Comparison of ENCODE assay signal across 8 mouse cellular contexts in the genomic region with DNA sequence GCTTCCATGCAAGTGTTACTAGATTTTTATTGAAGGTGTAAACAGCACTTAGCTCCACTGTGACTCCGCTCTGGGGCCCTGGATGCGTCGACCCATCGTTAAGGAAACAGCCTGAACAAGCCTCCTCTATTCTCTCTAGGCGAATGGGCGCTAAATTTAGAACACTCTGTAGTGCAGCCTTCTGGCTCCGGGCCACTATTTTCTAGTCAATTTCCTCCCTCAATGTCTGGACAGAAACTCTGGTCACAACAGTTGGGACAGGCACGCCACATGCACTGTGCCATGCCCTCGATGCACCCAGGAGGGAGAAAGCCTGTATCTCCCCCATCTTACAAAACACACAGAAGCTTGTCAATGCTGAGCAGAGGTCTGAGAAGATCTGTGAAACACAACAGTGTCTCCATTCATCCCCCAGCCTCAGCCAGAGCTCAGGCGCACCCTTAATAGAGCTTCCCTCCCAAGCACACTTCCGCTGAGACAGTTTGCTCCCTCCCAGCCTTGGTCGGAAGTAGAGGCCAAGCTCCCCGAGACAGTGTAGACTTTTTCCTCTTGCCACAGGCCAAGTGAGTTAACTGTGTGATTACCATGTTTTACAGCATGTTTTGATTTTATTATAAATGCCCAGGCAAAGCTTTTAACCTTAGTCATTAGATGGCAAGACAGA.
DNase-seq lines count a peak whose midpoint lies in the region; ATAC-seq and TF ChIP-seq lines count a peak whose summit lies in the region.

No protein-coding gene starts in this region.

- peak; percentile 72 for ATAC-seq in embryonic facial prominence, embryonic 14.5 days (ENCODE audit: low read depth)
- peak; percentile 64 for ATAC-seq in heart, embryonic 11.5 days (replicated peaks; ENCODE audit: insufficient number of reproducible peaks, low FRiP score, low TSS enrichment)
- peak; percentile 71; the same call in 1 of the 2 replicates for ATAC-seq in kidney, embryonic 14.5 days (ENCODE audit: low FRiP score, low TSS enrichment)
- peak; percentile 88 for ATAC-seq in lung, embryonic 14.5 days (ENCODE audit: insufficient read depth)
- ATAC-seq in stomach, embryonic 15.5 days (ENCODE audit: insufficient read depth, low FRiP score, low read depth): peak; percentile 78

- DNase-seq in retina, adult 2 months (ENCODE audit: low read depth, low spot score): peak; percentile 8
- DNase-seq in retina, embryonic 14.5 days (ENCODE audit: low spot score): no peak
- DNase-seq in embryonic facial prominence, embryonic 14.5 days (ENCODE audit: low spot score): peak; percentile 79
- peak; percentile 87 for DNase-seq in lung, embryonic 14.5 days
- DNase-seq in thymus, postnatal 0 days (ENCODE audit: low spot score): no peak

- H3K27me3 ChIP-seq in embryonic facial prominence, embryonic 14.5 days (replicated peaks; ENCODE audit: control insufficient read depth, insufficient read depth, low read length): no peaks in the 10 kb centered on the region
- H3K27me3 ChIP-seq in heart, embryonic 11.5 days (ENCODE audit: control insufficient read depth, insufficient read depth, low read length): no peaks in the 10 kb centered on the region
- H3K27me3 ChIP-seq in kidney, embryonic 14.5 days (ENCODE audit: control insufficient read depth, insufficient read depth, low read length): no peaks in the 10 kb centered on the region
- H3K27me3 ChIP-seq in lung, embryonic 14.5 days (ENCODE audit: insufficient read depth, low read length): no peaks in the 10 kb centered on the region
- H3K27me3 ChIP-seq in stomach, embryonic 15.5 days (replicated peaks): no peaks in the 10 kb centered on the region

- no peak overlapping the region for H3K4me3 ChIP-seq in embryonic facial prominence, embryonic 14.5 days (ENCODE audit: low read depth, low read length)
- no peak overlapping the region for H3K4me3 ChIP-seq in heart, embryonic 11.5 days (ENCODE audit: low read depth, low read length)
- H3K4me3 ChIP-seq in kidney, embryonic 14.5 days (ENCODE audit: low read length): no peak overlapping the region
- no peak overlapping the region for H3K4me3 ChIP-seq in lung, embryonic 14.5 days (ENCODE audit: low read depth, low read length)
- H3K4me3 ChIP-seq in stomach, embryonic 15.5 days (replicated peaks): no peak overlapping the region

- no peak overlapping the region for H3K9ac ChIP-seq in embryonic facial prominence, embryonic 14.5 days (ENCODE audit: low read depth, low read length)
- peak overlapping the region; percentile 16; the same call in 1 of the 2 replicates for H3K9ac ChIP-seq in heart, embryonic 11.5 days (ENCODE audit: low read depth, low read length)
- H3K9ac ChIP-seq in kidney, embryonic 14.5 days (ENCODE audit: low read depth, low read length): no peak overlapping the region
- no peak overlapping the region for H3K9ac ChIP-seq in lung, embryonic 14.5 days
- no peak overlapping the region for H3K9ac ChIP-seq in stomach, embryonic 15.5 days

- peak overlapping the region; percentile 11; the same call in 1 of the 2 replicates for H3K4me2 ChIP-seq in embryonic facial prominence, embryonic 14.5 days (ENCODE audit: low read depth, low read length)
- peak overlapping the region; percentile 44 for H3K4me2 ChIP-seq in heart, embryonic 11.5 days
- no peak overlapping the region for H3K4me2 ChIP-seq in kidney, embryonic 14.5 days (replicated peaks; ENCODE audit: low read depth, low read length)
- H3K4me2 ChIP-seq in lung, embryonic 14.5 days: peak overlapping the region; percentile 34
- H3K4me2 ChIP-seq in stomach, embryonic 15.5 days: no peak overlapping the region

- peaks cover 11% of the 10 kb centered on the region for H3K4me1 ChIP-seq in embryonic facial prominence, embryonic 14.5 days (ENCODE audit: control insufficient read depth, insufficient read depth, low read length)
- H3K4me1 ChIP-seq in heart, embryonic 11.5 days (ENCODE audit: control insufficient read depth, insufficient read depth, low read length): peaks cover 28% of the 10 kb centered on the region
- H3K4me1 ChIP-seq in kidney, embryonic 14.5 days (ENCODE audit: control insufficient read depth, insufficient read depth, low read length): peaks cover 8% of the 10 kb centered on the region; the same call in 1 of the 2 replicates
- peaks cover 9% of the 10 kb centered on the region; the same call in 1 of the 2 replicates for H3K4me1 ChIP-seq in lung, embryonic 14.5 days (ENCODE audit: insufficient read depth)
- no peaks in the 10 kb centered on the region for H3K4me1 ChIP-seq in stomach, embryonic 15.5 days

- H3K9me3 ChIP-seq in embryonic facial prominence, embryonic 14.5 days (ENCODE audit: control insufficient read depth, low read length): no peaks in the 10 kb centered on the region
- no peaks in the 10 kb centered on the region for H3K9me3 ChIP-seq in heart, embryonic 11.5 days (replicated peaks; ENCODE audit: control insufficient read depth, low read length)
- no peaks in the 10 kb centered on the region for H3K9me3 ChIP-seq in kidney, embryonic 14.5 days (ENCODE audit: control insufficient read depth, low read length)
- H3K9me3 ChIP-seq in lung, embryonic 14.5 days (ENCODE audit: low read depth, low read length): no peaks in the 10 kb centered on the region
- no peaks in the 10 kb centered on the region for H3K9me3 ChIP-seq in stomach, embryonic 15.5 days

- peak overlapping the region; percentile 75 for H3K27ac ChIP-seq in embryonic facial prominence, embryonic 14.5 days (replicated peaks; ENCODE audit: low read depth, low read length)
- peak overlapping the region; percentile 82 for H3K27ac ChIP-seq in heart, embryonic 11.5 days (ENCODE audit: low read depth, low read length)
- H3K27ac ChIP-seq in kidney, embryonic 14.5 days (ENCODE audit: low read depth, low read length): peak overlapping the region; percentile 30; the same call in 1 of the 2 replicates
- peak overlapping the region; percentile 67 for H3K27ac ChIP-seq in lung, embryonic 14.5 days (ENCODE audit: low read depth)
- H3K27ac ChIP-seq in stomach, embryonic 15.5 days: peak overlapping the region; percentile 59

- WGBS in embryonic facial prominence, embryonic 14.5 days: 25% methylated on average over 13 of the region's 13 CpGs
- 17% methylated on average over 13 of the region's 13 CpGs for WGBS in heart, embryonic 11.5 days (ENCODE audit: insufficient replicate concordance)
- WGBS in kidney, embryonic 14.5 days: 34% methylated on average over 13 of the region's 13 CpGs
- WGBS in lung, embryonic 14.5 days: 23% methylated on average over 13 of the region's 13 CpGs
- WGBS in stomach, embryonic 15.5 days: 35% methylated on average over 13 of the region's 13 CpGs

- no peak for TF ChIP-seq CTCF in lung, embryonic 14.5 days (IDR thresholded peaks at IDR 0.05; ENCODE audit: low read depth)

- H3K36me3 ChIP-seq in embryonic facial prominence, embryonic 14.5 days (ENCODE audit: control insufficient read depth, insufficient read depth, low read length): no peaks in the 10 kb centered on the region
- H3K36me3 ChIP-seq in heart, embryonic 11.5 days (ENCODE audit: control insufficient read depth, insufficient read depth, low read length): no peaks in the 10 kb centered on the region
- H3K36me3 ChIP-seq in kidney, embryonic 14.5 days (ENCODE audit: control insufficient read depth, insufficient read depth, low read length): no peaks in the 10 kb centered on the region
- H3K36me3 ChIP-seq in lung, embryonic 14.5 days (ENCODE audit: insufficient read depth): no peaks in the 10 kb centered on the region
- H3K36me3 ChIP-seq in stomach, embryonic 15.5 days: no peaks in the 10 kb centered on the region

Comparison
In these comparisons a context has a peak if more than half of its experiments do, and no peak if none do; other contexts are left out.
1. DNase-seq: peak in retina, adult 2 months (single experiment), embryonic facial prominence, embryonic 14.5 days (single experiment) and lung, embryonic 14.5 days (single experiment); none in retina, embryonic 14.5 days (single experiment) and thymus, postnatal 0 days (single experiment).
2. H3K27ac ChIP-seq: peak in every context shown above with its lines; median percentile 82 in heart, embryonic 11.5 days; 75 in embryonic facial prominence, embryonic 14.5 days; 67 in lung, embryonic 14.5 days; 59 in stomach, embryonic 15.5 days; 30 in kidney, embryonic 14.5 days.
3. H3K4me2 ChIP-seq: peak in embryonic facial prominence, embryonic 14.5 days (single experiment), heart, embryonic 11.5 days (single experiment) and lung, embryonic 14.5 days (single experiment); none in kidney, embryonic 14.5 days (single experiment) and stomach, embryonic 15.5 days (single experiment).
4. Peak in every context shown above with its lines, with median percentiles within 50 percentile points of each other: ATAC-seq.